Mouse (Mus musculus) spleen, adult 2 months (tissue): ENCODE measurements around the gene Myo9a.

Source experiments
- CTCF ChIP-seq: fragments of 200-500 bp; IDR thresholded peaks from 2 replicates; pipeline ENCODE4 v1.5.1; 2011; ENCODE audit warnings: mild to moderate bottlenecking, inconsistent platforms; ENCODE audit not compliant: insufficient read depth, insufficient read length, insufficient replicate concordance; ENCODE audit errors: extremely low read depth
- POLR2A ChIP-seq: fragments of 200-500 bp; IDR thresholded peaks from 2 replicates; pipeline ENCODE4 v1.6.1; 2011; ENCODE audit warnings: low read depth, low read length, inconsistent platforms

- TF ChIP-seq POLR2A (no peak), CTCF (no peak)
These were observed 190.5 kb downstream of the Myo9a start for GRCm38 (mm10) chr9:59940913-59941884.
